Mouse (Mus musculus): Measurements from ENCODE around the gene Cep112. TPM values are rescaled to one million over a fixed set of nuclear protein-coding genes. Genes with fewer than 3 reads are reported as not detected.
"Not testable (repeated sequence)": the region's sequence is repeated elsewhere in the genome, so short reads cannot be mapped to it uniquely, and the experiment has no call there.

The Cep112 gene
- polyA plus RNA-seq, 1 experiment = 0.07 TPM

DNA sequence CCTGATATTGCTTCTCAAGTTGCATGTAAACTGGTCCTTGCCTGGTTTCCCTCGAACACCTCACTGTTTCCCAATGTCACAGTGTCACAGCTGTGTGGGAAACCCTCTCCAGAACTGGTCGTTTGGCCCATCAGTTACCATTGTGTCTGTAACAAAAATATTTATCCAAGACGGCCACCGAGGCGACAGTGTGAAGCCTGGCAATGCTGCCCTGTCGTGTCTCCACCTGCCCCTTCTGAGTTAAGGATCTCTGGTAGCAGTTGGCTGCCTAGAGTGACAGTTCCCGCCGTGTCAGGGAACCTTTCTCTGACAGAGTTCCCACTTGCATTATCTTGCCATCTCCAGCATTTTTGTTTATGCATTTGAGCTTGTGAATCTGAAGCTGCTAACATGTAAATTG, 440.8 kb downstream of the Cep112 start:
- DNase-seq = no peak
- TF ChIP-seq POLR2A (IDR thresholded peaks at IDR 0.05; ENCODE audit: control insufficient read depth, extremely low read depth, insufficient read depth, low read length, poor library complexity) (no peak), CTCF (IDR thresholded peaks at IDR 0.05; ENCODE audit: borderline replicate concordance, control insufficient read depth, extremely low read depth, insufficient read depth, low read length, poor library complexity) (no peak)
- Histone ChIP-seq H3K4me1 (replicated peaks; ENCODE audit: control insufficient read depth, insufficient read depth, low read length) (no peaks in the 10 kb centered on the region), H3K36me3 (ENCODE audit: control insufficient read depth, insufficient read depth, low read length) (no peaks in the 10 kb centered on the region), H3K27me3 (ENCODE audit: control insufficient read depth, insufficient read depth, low read length) (no peaks in the 10 kb centered on the region; the same call in 1 of the 2 replicates), H3K4me3 (ENCODE audit: control insufficient read depth, insufficient read depth, low read length) (no peak overlapping the region), H3K27ac (ENCODE audit: control insufficient read depth, insufficient read depth, low read length) (no peak overlapping the region)
- WGBS = 68% methylated on average over 8 of the region's 8 CpGs

DNA sequence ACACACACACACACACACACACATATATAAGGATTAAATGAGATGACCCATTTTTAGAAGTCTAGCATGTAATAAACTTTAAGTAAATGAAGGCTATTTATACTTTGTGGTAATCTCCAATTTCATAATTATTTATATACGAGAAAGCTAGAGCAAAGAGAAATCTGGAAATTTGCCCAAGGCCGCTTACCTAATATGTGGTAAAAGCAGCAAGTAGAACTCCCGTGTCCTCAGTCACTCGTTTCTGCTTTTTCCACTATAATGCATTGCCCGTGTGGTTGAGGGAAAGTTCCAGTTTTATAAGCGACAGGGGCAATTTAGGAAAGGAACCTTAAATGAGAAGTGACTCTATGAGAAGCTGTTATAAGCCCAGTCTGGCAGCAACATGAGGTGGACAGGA, 442.5 kb downstream of the Cep112 start:
- no peaks in the 10 kb centered on the region for H3K4me1 ChIP-seq (replicated peaks; ENCODE audit: control insufficient read depth, insufficient read depth, low read length)
- no peak overlapping the region for H3K27ac ChIP-seq (ENCODE audit: control insufficient read depth, insufficient read depth, low read length)
- H3K27me3 ChIP-seq (ENCODE audit: control insufficient read depth, insufficient read depth, low read length) = no peaks in the 10 kb centered on the region; the same call in 1 of the 2 replicates
- no peak for TF ChIP-seq CTCF (IDR thresholded peaks at IDR 0.05; ENCODE audit: borderline replicate concordance, control insufficient read depth, extremely low read depth, insufficient read depth, low read length, poor library complexity)
- no peak for TF ChIP-seq POLR2A (IDR thresholded peaks at IDR 0.05; ENCODE audit: control insufficient read depth, extremely low read depth, insufficient read depth, low read length, poor library complexity)
- WGBS = 41% methylated on average over 6 of the region's 6 CpGs
- DNase-seq = no peak
- no peaks in the 10 kb centered on the region for H3K36me3 ChIP-seq (ENCODE audit: control insufficient read depth, insufficient read depth, low read length)
- no peak overlapping the region for H3K4me3 ChIP-seq (ENCODE audit: control insufficient read depth, insufficient read depth, low read length)

DNA sequence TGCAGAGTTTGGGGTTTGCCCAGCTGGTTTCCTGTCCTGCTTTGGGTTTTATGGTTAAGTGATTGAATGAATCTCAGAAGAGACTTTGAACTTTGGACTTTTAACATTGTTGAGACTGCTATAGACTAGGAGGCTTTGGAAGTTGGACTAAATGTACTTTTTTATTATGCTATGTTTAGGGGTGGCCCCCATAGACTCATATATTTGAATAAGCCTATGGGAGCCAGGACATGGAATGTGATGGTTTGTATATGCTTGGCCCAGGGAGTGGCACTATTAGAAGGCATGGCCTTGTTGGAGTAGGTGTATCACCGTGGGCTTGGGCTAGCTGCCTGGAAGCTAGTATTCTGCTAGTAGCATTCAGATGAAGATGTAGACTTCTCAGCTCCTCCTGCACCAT, 446.3 kb downstream of the Cep112 start:
- not testable (repeated sequence) for H3K27me3 ChIP-seq (ENCODE audit: control insufficient read depth, insufficient read depth, low read length); H3K4me3 ChIP-seq (ENCODE audit: control insufficient read depth, insufficient read depth, low read length); H3K27ac ChIP-seq (ENCODE audit: control insufficient read depth, insufficient read depth, low read length); DNase-seq; H3K4me1 ChIP-seq (replicated peaks; ENCODE audit: control insufficient read depth, insufficient read depth, low read length); H3K36me3 ChIP-seq (ENCODE audit: control insufficient read depth, insufficient read depth, low read length)
- 90% methylated on average over 1 of the region's 1 CpGs for WGBS

DNA sequence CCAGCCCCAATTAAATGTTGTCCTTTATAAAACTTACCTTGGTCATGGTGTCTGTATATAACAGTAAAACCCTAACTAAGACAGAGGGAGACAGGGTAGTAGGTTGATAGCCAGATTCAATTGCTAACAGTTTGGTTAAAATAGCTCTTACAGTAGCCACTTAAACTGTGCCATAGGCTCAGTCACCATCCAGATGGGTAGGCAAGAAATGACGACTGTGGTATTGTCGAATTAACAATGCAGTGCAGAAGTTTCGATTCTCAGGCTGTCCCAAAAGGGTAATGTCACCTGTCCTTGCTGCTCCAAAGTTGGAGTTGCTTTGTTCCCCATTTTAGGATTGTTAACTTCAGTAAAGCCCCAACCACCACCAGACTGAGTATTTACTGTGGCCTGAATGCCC, 446.8 kb downstream of the Cep112 start:
- no peaks in the 10 kb centered on the region for H3K36me3 ChIP-seq (ENCODE audit: control insufficient read depth, insufficient read depth, low read length)
- DNase-seq = no peak
- H3K27me3 ChIP-seq (ENCODE audit: control insufficient read depth, insufficient read depth, low read length) = no peaks in the 10 kb centered on the region
- 92% methylated on average over 3 of the region's 3 CpGs for WGBS
- H3K4me3 ChIP-seq (ENCODE audit: control insufficient read depth, insufficient read depth, low read length) = no peak overlapping the region
- TF ChIP-seq POLR2A (IDR thresholded peaks at IDR 0.05; ENCODE audit: control insufficient read depth, extremely low read depth, insufficient read depth, low read length, poor library complexity) = no peak
- TF ChIP-seq CTCF (IDR thresholded peaks at IDR 0.05; ENCODE audit: borderline replicate concordance, control insufficient read depth, extremely low read depth, insufficient read depth, low read length, poor library complexity) = no peak
- H3K27ac ChIP-seq (ENCODE audit: control insufficient read depth, insufficient read depth, low read length) = no peak overlapping the region
- H3K4me1 ChIP-seq (replicated peaks; ENCODE audit: control insufficient read depth, insufficient read depth, low read length) = no peaks in the 10 kb centered on the region

DNA sequence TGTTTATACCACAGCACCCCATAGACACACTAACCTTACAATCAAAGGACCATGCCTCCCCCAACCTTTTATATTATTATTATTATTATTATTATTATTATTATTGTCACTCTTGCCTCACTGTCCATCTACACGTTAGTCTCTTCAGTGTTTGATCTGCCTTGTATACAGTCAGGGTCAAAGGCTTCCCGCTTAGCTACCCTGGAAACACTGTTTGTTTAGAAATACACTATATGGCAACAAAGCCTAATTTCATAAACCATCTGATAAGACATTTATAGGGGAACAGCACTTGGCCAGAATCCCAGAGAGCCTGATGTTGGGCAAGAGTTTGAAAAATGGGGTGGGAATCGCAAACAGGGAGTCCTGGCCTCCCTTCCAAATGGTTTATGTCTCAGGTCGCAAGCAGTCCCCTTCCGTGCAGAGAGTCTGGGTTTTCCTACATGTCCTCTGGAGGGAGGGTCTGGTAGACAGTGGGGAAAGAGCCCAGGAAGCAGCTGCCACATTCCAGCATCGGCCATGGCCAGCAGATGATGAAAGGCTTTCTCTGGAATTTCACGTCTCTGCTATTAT, 451.7 kb downstream of the Cep112 start:
- Histone ChIP-seq H3K4me1 (replicated peaks; ENCODE audit: control insufficient read depth, insufficient read depth, low read length) (no peaks in the 10 kb centered on the region), H3K36me3 (ENCODE audit: control insufficient read depth, insufficient read depth, low read length) (no peaks in the 10 kb centered on the region), H3K27ac (ENCODE audit: control insufficient read depth, insufficient read depth, low read length) (no peak overlapping the region), H3K27me3 (ENCODE audit: control insufficient read depth, insufficient read depth, low read length) (no peaks in the 10 kb centered on the region), H3K4me3 (ENCODE audit: control insufficient read depth, insufficient read depth, low read length) (no peak overlapping the region)
- no peak for TF ChIP-seq POLR2A (IDR thresholded peaks at IDR 0.05; ENCODE audit: control insufficient read depth, extremely low read depth, insufficient read depth, low read length, poor library complexity)
- no peak for TF ChIP-seq CTCF (IDR thresholded peaks at IDR 0.05; ENCODE audit: borderline replicate concordance, control insufficient read depth, extremely low read depth, insufficient read depth, low read length, poor library complexity)
- 86% methylated on average over 7 of the region's 7 CpGs for WGBS
- DNase-seq = no peak

DNA sequence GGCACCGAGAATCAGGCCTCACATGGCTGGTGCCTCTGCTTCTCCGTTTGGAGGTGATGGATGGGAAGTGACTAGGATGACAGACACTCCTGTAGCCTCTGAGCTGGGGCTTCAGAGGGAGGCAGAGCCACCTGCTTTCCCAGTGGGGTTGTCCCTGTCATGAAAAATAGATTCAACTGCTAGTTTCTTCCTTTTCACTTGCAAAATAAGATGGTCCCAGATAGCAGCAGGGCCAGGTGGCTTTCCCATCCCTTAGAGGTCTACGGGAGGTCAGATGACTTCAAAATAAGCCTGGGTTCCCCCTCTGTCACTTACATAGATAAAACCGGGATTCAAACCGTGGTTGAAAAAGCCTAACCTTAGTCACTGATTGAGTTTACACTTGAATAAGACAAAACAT, 452.5 kb downstream of the Cep112 start:
- Histone ChIP-seq H3K4me3 (ENCODE audit: control insufficient read depth, insufficient read depth, low read length) (no peak overlapping the region), H3K36me3 (ENCODE audit: control insufficient read depth, insufficient read depth, low read length) (no peaks in the 10 kb centered on the region), H3K27ac (ENCODE audit: control insufficient read depth, insufficient read depth, low read length) (no peak overlapping the region), H3K4me1 (replicated peaks; ENCODE audit: control insufficient read depth, insufficient read depth, low read length) (no peaks in the 10 kb centered on the region), H3K27me3 (ENCODE audit: control insufficient read depth, insufficient read depth, low read length) (no peaks in the 10 kb centered on the region)
- TF ChIP-seq POLR2A (IDR thresholded peaks at IDR 0.05; ENCODE audit: control insufficient read depth, extremely low read depth, insufficient read depth, low read length, poor library complexity) = no peak
- TF ChIP-seq CTCF (IDR thresholded peaks at IDR 0.05; ENCODE audit: borderline replicate concordance, control insufficient read depth, extremely low read depth, insufficient read depth, low read length, poor library complexity) = no peak
- DNase-seq = no peak
- 82% methylated on average over 5 of the region's 5 CpGs for WGBS

DNA sequence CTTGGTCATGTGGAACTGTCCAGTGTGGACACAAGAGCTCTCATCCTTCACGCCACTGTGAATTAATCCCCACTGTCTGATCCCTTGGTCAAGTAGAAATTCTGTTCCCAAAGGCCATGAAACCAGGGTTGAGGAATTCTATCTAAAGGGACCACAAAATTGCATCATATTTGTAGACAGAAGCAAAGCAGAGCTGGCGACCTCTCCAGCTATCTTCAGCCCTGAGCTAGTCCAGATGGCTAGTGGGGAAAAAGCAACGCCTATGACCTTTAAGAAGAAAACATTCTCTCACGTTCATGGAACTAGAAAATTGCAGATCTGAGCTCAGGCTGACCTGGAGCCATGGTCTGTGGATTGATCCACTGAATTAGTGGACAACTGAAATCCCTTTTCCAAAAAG, 455.6 kb downstream of the Cep112 start:
- no peaks in the 10 kb centered on the region for H3K36me3 ChIP-seq (ENCODE audit: control insufficient read depth, insufficient read depth, low read length)
- no peaks in the 10 kb centered on the region for H3K4me1 ChIP-seq (replicated peaks; ENCODE audit: control insufficient read depth, insufficient read depth, low read length)
- no peak overlapping the region for H3K27ac ChIP-seq (ENCODE audit: control insufficient read depth, insufficient read depth, low read length)
- H3K4me3 ChIP-seq (ENCODE audit: control insufficient read depth, insufficient read depth, low read length) = no peak overlapping the region
- 89% methylated on average over 4 of the region's 4 CpGs for WGBS
- no peak for DNase-seq
- TF ChIP-seq POLR2A (IDR thresholded peaks at IDR 0.05; ENCODE audit: control insufficient read depth, extremely low read depth, insufficient read depth, low read length, poor library complexity) (no peak), CTCF (IDR thresholded peaks at IDR 0.05; ENCODE audit: borderline replicate concordance, control insufficient read depth, extremely low read depth, insufficient read depth, low read length, poor library complexity) (no peak)
- no peaks in the 10 kb centered on the region for H3K27me3 ChIP-seq (ENCODE audit: control insufficient read depth, insufficient read depth, low read length)
